Mouse (Mus musculus) CH12F3 (cell line): Measurements from ENCODE around the gene Crocc2.

Source experiments
- in situ Hi-C: fragments of 300-500 bp; cut with MboI; formaldehyde crosslinking; loops from 2 replicates; pipeline ENCODE4 v1.14.3; 2020; ENCODE audit warnings: low sequenced_read_pairs

The Crocc2 gene

GRCm38 (mm10) chr1:93212441-93212840, 43.9 kb downstream of the Crocc2 start:
- in situ Hi-C loops = no loop called here

GRCm38 (mm10) chr1:93214612-93215011, 46.1 kb downstream of the Crocc2 start:
- in situ Hi-C loops = no loop called here

GRCm38 (mm10) chr1:93216839-93217497, 48.4 kb downstream of the Crocc2 start:
- in situ Hi-C loops = no loop called here

- in situ Hi-C loops = no loop called here
Observed at GRCm38 (mm10) chr1:93217530-93217929, 49.0 kb downstream of the Crocc2 start.

DNA sequence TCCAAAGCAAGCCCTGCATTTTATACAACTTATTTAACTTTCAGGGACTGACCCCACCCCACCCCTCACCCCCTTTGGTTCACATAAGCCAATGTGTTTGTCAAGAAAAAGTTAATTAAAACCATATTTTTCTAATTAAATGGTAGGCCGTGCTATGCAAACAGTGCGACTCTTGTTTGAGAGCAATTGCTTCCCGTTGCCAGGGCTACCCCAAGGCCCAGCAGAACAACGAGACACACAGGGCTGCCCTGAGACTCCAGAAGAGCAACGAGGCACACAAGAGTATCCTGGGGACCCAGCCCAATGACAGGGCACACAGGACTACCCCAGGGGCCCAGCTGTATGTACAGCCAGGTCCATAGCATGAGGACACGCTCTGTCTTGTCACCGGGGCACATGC, 52.3 kb downstream of the Crocc2 start:
- in situ Hi-C loops = no loop called here

- in situ Hi-C loops = no loop called here
Observed at GRCm38 (mm10) chr1:93223972-93224371, 55.4 kb downstream of the Crocc2 start.

DNA sequence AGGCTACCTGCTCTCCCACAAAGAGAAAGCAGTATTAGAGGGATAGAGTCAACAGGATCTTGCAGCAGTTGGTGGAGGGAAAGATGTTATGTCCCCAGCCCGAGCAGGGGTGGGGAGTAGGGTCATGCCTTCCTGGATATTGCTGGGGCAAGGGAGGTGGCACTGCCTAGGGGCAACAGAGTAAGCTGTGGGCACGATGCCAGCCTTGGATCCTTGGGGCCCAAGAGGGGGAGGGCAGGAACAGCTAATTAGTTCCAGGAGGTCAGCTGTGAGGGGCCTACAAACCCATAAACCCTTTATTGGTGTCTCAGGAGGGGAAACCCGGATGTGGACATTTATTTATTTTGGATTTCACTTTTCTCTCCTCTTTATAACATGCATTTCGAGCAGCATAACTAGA, 56.7 kb downstream of the Crocc2 start:
- in situ Hi-C loops = no loop called here

GRCm38 (mm10) chr1:93225731-93226520, 57.4 kb downstream of the Crocc2 start:
- in situ Hi-C loops = no loop called here

DNA sequence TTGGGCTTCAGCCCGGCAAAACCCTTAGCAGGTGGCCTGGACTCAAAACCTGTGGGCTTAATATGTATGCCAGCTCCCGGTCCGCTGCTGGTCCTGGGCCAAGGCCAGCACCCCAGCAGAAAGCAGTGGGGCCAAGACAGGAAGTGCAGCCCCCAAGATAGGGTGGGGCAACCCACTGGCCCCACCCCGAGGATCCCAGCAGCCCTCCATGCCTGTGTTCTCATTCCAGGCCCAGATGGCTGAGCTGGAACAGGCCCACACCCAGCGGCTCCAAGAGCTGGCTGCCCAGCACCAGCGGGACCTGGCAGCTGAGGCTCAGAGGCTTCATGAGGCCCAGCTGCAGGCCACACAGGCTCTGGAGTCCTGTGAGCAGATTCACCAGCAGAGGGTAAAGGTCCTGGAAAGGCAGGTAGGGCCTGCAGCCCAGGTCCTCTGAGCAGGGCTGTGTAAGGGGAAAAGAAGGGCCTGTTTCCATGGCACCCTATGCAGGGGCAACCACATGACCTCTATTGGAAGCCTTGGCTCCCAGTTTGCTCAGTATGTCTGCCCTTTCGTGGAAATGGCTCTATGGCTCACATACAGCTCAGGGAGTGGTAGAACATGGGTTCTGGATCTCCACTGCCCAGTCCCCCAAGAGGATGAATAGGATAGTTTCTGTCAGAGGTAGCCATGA, 58.9 kb downstream of the Crocc2 start:
- in situ Hi-C loops = no loop called here

DNA sequence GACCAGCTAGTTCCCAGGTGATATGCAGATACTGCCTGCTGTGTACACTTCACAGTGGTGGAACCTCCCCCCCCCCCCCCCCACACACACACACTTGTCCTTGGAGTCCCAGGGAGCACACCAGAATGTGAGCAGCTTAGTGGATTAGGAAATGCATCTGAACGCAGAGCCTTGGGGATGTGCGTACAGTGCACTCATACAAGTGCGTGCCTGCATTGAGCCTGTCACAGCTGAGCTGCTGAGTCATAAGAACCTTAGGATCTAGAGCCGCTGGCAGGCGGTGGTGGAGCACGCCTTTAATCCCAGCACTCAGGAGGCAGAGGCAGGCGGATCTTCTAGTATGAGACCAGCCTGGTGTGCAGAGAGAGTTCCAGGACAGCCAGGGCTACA, 59.4 kb downstream of the Crocc2 start:
- in situ Hi-C loops = no loop called here

DNA sequence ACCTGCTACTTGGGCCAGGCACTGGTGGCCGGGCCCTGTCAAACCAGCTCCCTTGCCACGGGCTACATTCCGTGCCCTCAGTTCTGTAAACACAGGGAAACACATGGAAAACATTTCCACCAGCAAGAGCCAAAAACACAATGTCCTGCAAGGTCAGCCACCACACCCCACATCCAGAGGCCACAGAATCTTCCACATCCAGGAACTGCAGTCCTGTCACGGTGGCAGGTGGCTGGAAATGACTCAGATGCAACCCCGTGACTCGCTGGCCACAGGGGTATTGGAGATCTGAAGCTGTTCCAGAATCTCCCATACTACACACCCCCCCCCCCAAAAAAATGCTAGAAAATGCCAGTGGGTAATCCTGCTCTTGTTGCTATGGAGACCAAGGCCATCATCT, 60.7 kb downstream of the Crocc2 start:
- in situ Hi-C loops = no loop called here

DNA sequence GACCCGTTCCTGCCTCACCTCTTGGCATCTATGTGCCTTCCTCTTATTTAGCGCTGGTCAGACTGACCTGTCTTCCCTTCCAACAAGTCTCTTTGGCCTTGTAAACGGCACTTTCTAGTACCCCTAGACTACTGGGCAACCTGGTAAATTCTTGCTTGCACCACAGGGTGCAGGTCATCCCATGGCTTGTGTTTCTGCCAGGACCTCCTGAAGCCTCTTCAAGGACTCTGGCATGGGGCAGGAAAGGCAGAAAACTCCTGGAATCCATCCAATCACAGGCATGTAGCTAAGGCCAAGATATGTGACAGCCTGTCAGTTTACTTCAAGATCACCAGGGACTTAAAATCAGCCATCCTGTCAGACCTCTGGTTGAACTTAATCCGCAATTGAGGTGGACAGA, 61.1 kb downstream of the Crocc2 start:
- in situ Hi-C loops = no loop called here

DNA sequence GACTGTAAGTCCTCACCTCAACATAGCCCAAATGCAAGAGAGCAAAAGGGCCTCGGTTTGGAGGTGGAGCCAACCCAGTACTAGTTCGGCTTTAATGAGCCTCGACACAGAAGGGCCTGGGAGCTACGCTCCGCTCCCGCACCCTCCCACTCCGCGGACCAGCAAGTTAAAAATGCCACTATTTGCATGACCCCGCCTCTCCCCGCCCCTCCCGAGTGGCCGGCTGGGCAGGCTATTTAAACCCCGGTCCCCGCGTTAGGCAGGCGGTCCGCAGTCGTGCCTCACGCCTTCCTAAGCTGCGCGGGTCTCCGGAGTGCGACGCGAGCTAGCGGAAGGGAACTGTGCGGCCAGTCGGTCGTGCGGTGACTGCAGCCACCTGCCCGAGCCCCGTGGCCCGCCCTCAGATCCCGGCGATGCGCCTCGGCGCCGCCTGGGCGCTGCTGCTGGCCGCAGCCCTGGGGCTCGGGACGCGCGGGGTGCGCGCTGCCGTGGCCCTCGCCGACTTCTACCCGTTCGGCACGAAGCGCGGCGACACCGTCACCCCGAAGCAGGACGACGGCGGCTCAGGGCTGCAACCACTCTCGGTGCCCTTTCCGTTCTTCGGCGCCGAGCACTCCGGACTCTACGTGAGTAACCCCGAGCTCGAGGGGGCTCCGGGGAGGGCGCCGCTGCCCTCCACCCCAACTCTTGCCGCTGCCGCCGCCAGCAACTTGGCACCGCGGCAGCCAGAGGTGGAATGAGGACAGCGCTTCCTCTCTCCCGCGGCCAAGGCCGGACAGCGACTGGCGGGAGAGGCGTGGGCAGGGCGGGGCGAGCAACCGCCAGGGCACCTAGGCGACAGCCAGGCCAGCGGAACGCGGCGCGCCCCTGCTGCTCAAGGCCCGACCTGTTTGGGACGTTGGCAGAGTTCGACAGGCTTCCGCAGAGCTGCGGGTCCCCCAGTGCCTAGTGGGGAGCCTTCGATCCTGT, 67.3 kb downstream of the Crocc2 start, which contains the start of gene Sned1:
Gene Sned1, plus strand, starts transcription at position 266 of the 969 bp plus-strand sequence.
- in situ Hi-C loops = no loop called here

DNA sequence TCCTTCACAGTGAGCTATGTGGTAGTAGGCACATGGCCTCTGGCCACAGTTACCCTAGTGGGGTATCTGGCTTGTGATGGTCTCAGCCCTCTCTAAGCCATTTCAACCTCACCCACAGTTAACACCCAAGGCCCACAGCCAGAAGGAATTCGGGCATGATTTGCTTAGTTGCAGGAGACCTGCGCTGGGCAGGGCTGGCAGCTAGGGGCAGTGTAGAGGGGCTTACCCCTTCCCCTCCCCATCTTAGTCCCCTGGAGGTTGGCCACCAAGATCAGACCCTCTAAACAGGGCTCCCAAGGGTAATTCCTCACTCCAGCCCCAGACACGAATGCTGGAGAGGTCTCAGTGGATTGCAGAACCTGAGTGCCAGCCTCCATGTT, 68.0 kb downstream of the Crocc2 start:
- in situ Hi-C loops = no loop called here

DNA sequence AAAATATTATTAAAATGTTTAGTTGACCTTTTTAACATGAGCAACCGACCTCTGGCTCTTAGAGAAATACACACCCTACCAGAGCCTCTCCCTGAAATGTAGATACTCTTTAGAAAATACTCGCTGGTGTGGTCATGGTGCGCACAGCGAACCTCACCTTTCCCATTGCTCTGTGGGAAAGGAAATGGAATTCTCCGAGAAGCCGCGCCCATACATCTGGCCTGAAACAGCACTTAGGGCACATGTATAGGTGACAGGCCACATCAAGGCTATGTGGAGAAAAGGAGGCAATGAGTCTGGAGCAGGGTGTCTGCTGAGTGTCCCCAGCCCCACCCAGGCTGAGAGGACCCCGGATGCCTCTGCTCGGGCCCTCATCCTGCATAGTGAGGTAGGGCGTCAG, 69.2 kb downstream of the Crocc2 start:
- in situ Hi-C loops = no loop called here

GRCm38 (mm10) chr1:93238201-93238600, 69.7 kb downstream of the Crocc2 start:
- in situ Hi-C loops = no loop called here

GRCm38 (mm10) chr1:93245936-93246335, 77.4 kb downstream of the Crocc2 start:
- in situ Hi-C loops = no loop called here

DNA sequence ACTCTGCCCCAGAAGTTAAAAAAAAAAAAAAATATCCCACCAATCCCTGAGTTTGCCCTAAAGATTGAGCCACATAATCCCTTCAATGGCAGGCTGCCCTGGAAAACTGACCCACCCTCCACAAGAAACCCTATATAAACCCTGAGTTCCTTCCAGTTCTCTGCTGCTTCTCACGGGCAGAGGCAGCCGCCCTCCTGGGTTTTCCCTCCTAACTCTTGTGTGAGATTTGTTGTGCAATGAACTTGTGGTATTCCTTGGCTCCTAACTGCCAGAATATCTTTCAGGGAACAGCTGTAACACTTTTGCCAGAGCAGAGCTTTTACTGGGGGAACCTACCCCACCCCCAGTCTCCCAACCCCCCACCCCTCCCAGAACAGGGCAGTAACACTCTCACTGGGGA, 84.1 kb downstream of the Crocc2 start:
- in situ Hi-C loops = no loop called here

- in situ Hi-C loops = no loop called here
Observed at GRCm38 (mm10) chr1:93255761-93256160, 87.2 kb downstream of the Crocc2 start.

DNA sequence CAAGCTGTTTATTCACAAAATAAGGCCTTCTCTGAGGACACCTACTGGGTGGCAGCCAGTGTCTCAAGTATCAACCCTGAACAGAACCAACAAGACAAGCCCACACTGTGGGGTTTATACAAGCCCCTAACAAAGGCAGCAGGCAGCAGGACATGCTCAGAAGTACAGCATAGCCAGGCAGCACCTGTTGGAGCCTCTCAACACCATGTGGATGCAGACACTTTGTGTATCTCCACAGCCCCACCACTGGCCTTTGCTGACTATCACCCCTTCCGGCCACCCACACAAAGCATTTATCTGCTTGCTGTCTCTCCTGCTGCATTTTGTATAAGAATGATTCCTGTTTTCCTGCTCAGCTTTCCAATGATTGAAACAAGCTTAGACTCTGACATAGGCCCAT, 89.0 kb downstream of the Crocc2 start:
- in situ Hi-C loops = no loop called here

GRCm38 (mm10) chr1:93267207-93267606, 98.7 kb downstream of the Crocc2 start:
- in situ Hi-C loops = no loop called here
